Mouse (Mus musculus) large intestine, adult 2 months (tissue): Measurements from ENCODE around the gene Zfp462. TPM values are rescaled to one million over a fixed set of nuclear protein-coding genes. Genes with fewer than 3 reads are reported as not detected.

Experiments used
- DNase-seq: peaks from one replicate; pipeline ENCODE4 v3.0.0-alpha.2; 2012; ENCODE audit warnings: low read depth, low spot score
- WGBS: fragments of 180-500 bp; shearing (Covaris S2); methylation state at CpG from one replicate; pipeline ENCODE4 v1.1.7; 2018; 5-methylcytosine and 5-hydroxymethylcytosine counted together
- polyA plus RNA-seq: library from polyadenylated mRNA; depleted of rRNA; stranded (reverse); fragments of >200 nt; gene quantifications from 2 replicates; pipeline ENCODE4 v1.2.3, GENCODE M21; 2012

Gene Zfp462
- polyA plus RNA-seq, 1 experiment = 3.5 TPM

- WGBS = 1% methylated on average over 31 of the region's 32 CpGs
- DNase-seq = no peak
Measured at GRCm38 (mm10) chr4:54948616-54949560, 4.0 kb downstream of the Zfp462 start.

- WGBS = 6% methylated on average over 7 of the region's 7 CpGs
- DNase-seq = no peak
Measured at GRCm38 (mm10) chr4:54949561-54949940, 4.7 kb downstream of the Zfp462 start.

- no peak for DNase-seq
- 23% methylated on average over 2 of the region's 2 CpGs for WGBS
Measured at GRCm38 (mm10) chr4:54950136-54950535, 5.3 kb downstream of the Zfp462 start.

- WGBS = 94% methylated on average over 2 of the region's 2 CpGs
- no peak for DNase-seq
Measured at GRCm38 (mm10) chr4:54950866-54951265, 6.0 kb downstream of the Zfp462 start.

GRCm38 (mm10) chr4:54953657-54954395, 9.0 kb downstream of the Zfp462 start:
- DNase-seq = no peak
- WGBS = 66% methylated on average over 9 of the region's 9 CpGs

- DNase-seq = no peak
- 33% methylated on average over 3 of the region's 3 CpGs for WGBS
Measured at GRCm38 (mm10) chr4:54954455-54954854, 9.6 kb downstream of the Zfp462 start.

GRCm38 (mm10) chr4:54960776-54961175, 15.9 kb downstream of the Zfp462 start:
- 47% methylated on average over 4 of the region's 4 CpGs for WGBS
- DNase-seq = no peak

GRCm38 (mm10) chr4:54962141-54962540, 17.3 kb downstream of the Zfp462 start:
- 78% methylated on average over 4 of the region's 4 CpGs for WGBS

GRCm38 (mm10) chr4:54963551-54963950, 18.7 kb downstream of the Zfp462 start:
- WGBS = 92% methylated on average over 7 of the region's 7 CpGs
- no peak for DNase-seq

More at GRCm38 (mm10) chr4:54962141-54962540, 17.3 kb downstream of the Zfp462 start:
- no peak for DNase-seq

GRCm38 (mm10) chr4:54965169-54965695, 20.4 kb downstream of the Zfp462 start:
- DNase-seq = no peak
- WGBS = 82% methylated on average over 9 of the region's 9 CpGs

- DNase-seq = no peak
Measured at GRCm38 (mm10) chr4:54966161-54966806, 21.4 kb downstream of the Zfp462 start.

GRCm38 (mm10) chr4:54967166-54967565, 22.3 kb downstream of the Zfp462 start:
- no peak for DNase-seq
- 85% methylated on average over 4 of the region's 4 CpGs for WGBS

More at GRCm38 (mm10) chr4:54966161-54966806, 21.4 kb downstream of the Zfp462 start:
- WGBS = 44% methylated on average over 17 of the region's 17 CpGs

- DNase-seq = no peak
- WGBS = 75% methylated on average over 5 of the region's 5 CpGs
Measured at GRCm38 (mm10) chr4:54967721-54968120, 22.9 kb downstream of the Zfp462 start.

- no peak for DNase-seq
- WGBS = 65% methylated on average over 12 of the region's 12 CpGs
Measured at GRCm38 (mm10) chr4:54969671-54970295, 24.9 kb downstream of the Zfp462 start.

GRCm38 (mm10) chr4:54971386-54971785, 26.5 kb downstream of the Zfp462 start:
- no peak for DNase-seq
- 86% methylated on average over 3 of the region's 3 CpGs for WGBS

- WGBS = 89% methylated on average over 4 of the region's 4 CpGs
- DNase-seq = no peak
Measured at GRCm38 (mm10) chr4:54972096-54972495, 27.2 kb downstream of the Zfp462 start.

GRCm38 (mm10) chr4:54972827-54973560, 28.1 kb downstream of the Zfp462 start:
- WGBS = 29% methylated on average over 8 of the region's 8 CpGs
- peak; percentile 80 for DNase-seq

- WGBS = 56% methylated on average over 13 of the region's 13 CpGs
- no peak for DNase-seq
Measured at GRCm38 (mm10) chr4:54979771-54980472, 35.1 kb downstream of the Zfp462 start.
